Mouse (Mus musculus) forebrain, embryonic 12.5 days (tissue): ENCODE measurements around the gene Jund. TPM values are rescaled to one million over a fixed set of nuclear protein-coding genes. Genes with fewer than 3 reads are reported as not detected.
A peak's percentile ranks its signal among the peaks of the same experiment; 100 is the strongest.

Experiments
- ATAC-seq: fragments of 200-750 bp; cut with Nextera tagmentation; 2 replicates; pipeline ENCODE4 v1.8.0; 2017; ENCODE audit warnings: moderate TSS enrichment; ENCODE audit not compliant: low FRiP score
- H3K27ac ChIP-seq: fragments of 300-500 bp; sonication (generic); 2 replicates; pipeline ENCODE4 v1.5.1; 2016; ENCODE audit warnings: mild to moderate bottlenecking
- H3K27me3 ChIP-seq: fragments of 300-500 bp; sonication (generic); 2 replicates; pipeline ENCODE4 v1.6.1; 2016; ENCODE audit warnings: mild to moderate bottlenecking
- H3K36me3 ChIP-seq: fragments of 300-500 bp; sonication (generic); replicated peaks from 2 replicates; pipeline ENCODE4 v1.6.1; 2016; ENCODE audit warnings: mild to moderate bottlenecking
- H3K4me1 ChIP-seq: fragments of 300-500 bp; sonication (generic); 2 replicates; pipeline ENCODE4 v1.6.1; 2016
- H3K4me2 ChIP-seq: fragments of 300-500 bp; sonication (generic); 2 replicates; pipeline ENCODE4 v1.6.1; 2016; ENCODE audit warnings: mild to moderate bottlenecking, moderate library complexity
- H3K4me3 ChIP-seq: fragments of 300-500 bp; sonication (generic); replicated peaks from 2 replicates; pipeline ENCODE4 v1.5.1; 2016; ENCODE audit warnings: mild to moderate bottlenecking
- H3K9ac ChIP-seq: fragments of 300-500 bp; sonication (generic); 2 replicates; pipeline ENCODE4 v1.6.1; 2016; ENCODE audit warnings: mild to moderate bottlenecking
- H3K9me3 ChIP-seq: fragments of 300-500 bp; sonication (generic); 2 replicates; pipeline ENCODE4 v1.6.1; 2016
- WGBS: fragments of 180-500 bp; shearing (Covaris S2); methylation state at CpG from one replicate; pipeline ENCODE4 v1.1.7; 2016; 5-methylcytosine and 5-hydroxymethylcytosine counted together
- polyA plus RNA-seq: library from polyadenylated mRNA; unstranded; fragments of >200 nt; fragmentation: Nextera tagmentation; extraction: Ambion mirVana; gene quantifications from 2 replicates; pipeline ENCODE4 v1.2.1, GENCODE M21; 2016

Jund gene
- polyA plus RNA-seq, 1 experiment from 2014 or later = 165 TPM

- Histone ChIP-seq H3K9me3 (no peaks in the 10 kb centered on the region), H3K9ac (no peak overlapping the region), H3K4me3 (no peak overlapping the region), H3K27ac (no peak overlapping the region), H3K27me3 (no peaks in the 10 kb centered on the region), H3K4me2 (peak overlapping the region; percentile 73), H3K4me1 (peaks cover 34% of the 10 kb centered on the region), H3K36me3 (peaks cover 18% of the 10 kb centered on the region)
- 93% methylated on average over 2 of the region's 2 CpGs for WGBS
- no peak for ATAC-seq
These were observed 3.5 kb downstream of the Jund start for GRCm38 (mm10) chr8:70701982-70702841.

- H3K9me3 ChIP-seq = no peaks in the 10 kb centered on the region
- no peak overlapping the region for H3K9ac ChIP-seq
- H3K36me3 ChIP-seq = peaks cover 18% of the 10 kb centered on the region
- no peak overlapping the region for H3K27ac ChIP-seq
- no peaks in the 10 kb centered on the region for H3K27me3 ChIP-seq
- H3K4me3 ChIP-seq = no peak overlapping the region
- H3K4me2 ChIP-seq = no peak overlapping the region
- 92% methylated on average over 3 of the region's 3 CpGs for WGBS
- no peak for ATAC-seq
- peaks cover 28% of the 10 kb centered on the region for H3K4me1 ChIP-seq
These were observed 4.1 kb downstream of the Jund start for GRCm38 (mm10) chr8:70702842-70703182.

GRCm38 (mm10) chr8:70703287-70703686, 4.5 kb downstream of the Jund start, which contains the start of gene Iqcn:
Gene Iqcn (plus strand): TSS chr8:70703457.
- Histone ChIP-seq H3K27me3 (no peaks in the 10 kb centered on the region), H3K4me1 (peaks cover 23% of the 10 kb centered on the region), H3K9ac (no peak within 1 kb of the TSS), H3K9me3 (no peaks in the 10 kb centered on the region), H3K27ac (no peak within 1 kb of the TSS), H3K4me3 (no peak within 1 kb of the TSS), H3K4me2 (peak within 1 kb of the TSS; percentile 73; the same call in 1 of the 2 replicates), H3K36me3 (peaks cover 18% of the 10 kb centered on the region)
- ATAC-seq = no peak
- 97% methylated on average over 3 of the region's 3 CpGs for WGBS

- ATAC-seq = no peak
- H3K36me3 ChIP-seq = peaks cover 6% of the 10 kb centered on the region; the same call in 1 of the 2 replicates
- H3K9me3 ChIP-seq = no peaks in the 10 kb centered on the region
- H3K4me2 ChIP-seq = no peak overlapping the region
- H3K27me3 ChIP-seq = no peaks in the 10 kb centered on the region
- no peak overlapping the region for H3K27ac ChIP-seq
- no peak overlapping the region for H3K4me3 ChIP-seq
- WGBS = 88% methylated on average over 14 of the region's 14 CpGs
- no peaks in the 10 kb centered on the region for H3K4me1 ChIP-seq
- H3K9ac ChIP-seq = no peak overlapping the region
These were observed 9.5 kb downstream of the Jund start for GRCm38 (mm10) chr8:70708281-70708680.

- no peak overlapping the region for H3K4me3 ChIP-seq
- H3K4me2 ChIP-seq = no peak overlapping the region
- H3K36me3 ChIP-seq = no peaks in the 10 kb centered on the region
- no peaks in the 10 kb centered on the region for H3K9me3 ChIP-seq
- no peaks in the 10 kb centered on the region for H3K4me1 ChIP-seq
- H3K27me3 ChIP-seq = no peaks in the 10 kb centered on the region
- 89% methylated on average over 9 of the region's 9 CpGs for WGBS
- no peak for ATAC-seq
- H3K9ac ChIP-seq = no peak overlapping the region
- no peak overlapping the region for H3K27ac ChIP-seq
These were observed 11.0 kb downstream of the Jund start for GRCm38 (mm10) chr8:70709794-70710193.

GRCm38 (mm10) chr8:70710296-70710695, 11.5 kb downstream of the Jund start:
- H3K27ac ChIP-seq = no peak overlapping the region
- no peak overlapping the region for H3K9ac ChIP-seq
- no peaks in the 10 kb centered on the region for H3K36me3 ChIP-seq
- no peak for ATAC-seq
- no peaks in the 10 kb centered on the region for H3K4me1 ChIP-seq
- H3K4me2 ChIP-seq = no peak overlapping the region
- WGBS = 95% methylated on average over 1 of the region's 1 CpGs
- 0 out of 2 replicates have a peak, but pooled peaks cover 3% of the 10 kb centered on the region for H3K27me3 ChIP-seq
- H3K4me3 ChIP-seq = no peak overlapping the region
- no peaks in the 10 kb centered on the region for H3K9me3 ChIP-seq

- no peak overlapping the region for H3K27ac ChIP-seq
- H3K9me3 ChIP-seq = no peaks in the 10 kb centered on the region
These were observed 12.3 kb downstream of the Jund start for GRCm38 (mm10) chr8:70711041-70711440.

GRCm38 (mm10) chr8:70713991-70714390, 15.2 kb downstream of the Jund start:
- ATAC-seq = no peak
- no peak overlapping the region for H3K9ac ChIP-seq
- H3K36me3 ChIP-seq = no peaks in the 10 kb centered on the region
- H3K27ac ChIP-seq = no peak overlapping the region
- H3K4me1 ChIP-seq = no peaks in the 10 kb centered on the region
- H3K4me3 ChIP-seq = no peak overlapping the region
- WGBS = 80% methylated on average over 7 of the region's 7 CpGs
- peaks cover 12% of the 10 kb centered on the region for H3K27me3 ChIP-seq
- H3K9me3 ChIP-seq = no peaks in the 10 kb centered on the region
- H3K4me2 ChIP-seq = no peak overlapping the region

More at GRCm38 (mm10) chr8:70711041-70711440, 12.3 kb downstream of the Jund start:
- H3K36me3 ChIP-seq = no peaks in the 10 kb centered on the region
- 84% methylated on average over 11 of the region's 11 CpGs for WGBS
- no peak for ATAC-seq
- no peak overlapping the region for H3K9ac ChIP-seq
- 0 out of 2 replicates have a peak, but pooled peaks cover 8% of the 10 kb centered on the region for H3K27me3 ChIP-seq
- H3K4me3 ChIP-seq = no peak overlapping the region
- H3K4me1 ChIP-seq = no peaks in the 10 kb centered on the region
- no peak overlapping the region for H3K4me2 ChIP-seq

GRCm38 (mm10) chr8:70715086-70715485, 16.3 kb downstream of the Jund start:
- Histone ChIP-seq H3K9me3 (no peaks in the 10 kb centered on the region), H3K9ac (no peak overlapping the region), H3K36me3 (no peaks in the 10 kb centered on the region), H3K27me3 (peaks cover 20% of the 10 kb centered on the region), H3K4me1 (no peaks in the 10 kb centered on the region), H3K4me3 (no peak overlapping the region), H3K4me2 (no peak overlapping the region), H3K27ac (no peak overlapping the region)
- ATAC-seq = no peak
- WGBS = 76% methylated on average over 2 of the region's 2 CpGs

GRCm38 (mm10) chr8:70716521-70717400, 18.0 kb downstream of the Jund start:
- H3K9ac ChIP-seq = no peak overlapping the region
- H3K36me3 ChIP-seq = no peaks in the 10 kb centered on the region
- no peak overlapping the region for H3K4me3 ChIP-seq
- no peak overlapping the region for H3K4me2 ChIP-seq
- no peak for ATAC-seq
- H3K9me3 ChIP-seq = no peaks in the 10 kb centered on the region
- H3K4me1 ChIP-seq = no peaks in the 10 kb centered on the region
- peaks cover 24% of the 10 kb centered on the region for H3K27me3 ChIP-seq
- 85% methylated on average over 40 of the region's 40 CpGs for WGBS
- H3K27ac ChIP-seq = no peak overlapping the region

GRCm38 (mm10) chr8:70718297-70718696, 19.5 kb downstream of the Jund start, which contains the start of gene Gm3336:
Gene Gm3336 (plus strand): TSS chr8:70718543.
- ATAC-seq = 0 out of 2 replicates have a peak, but pooled peaks have one; percentile 25
- no peaks in the 10 kb centered on the region for H3K4me1 ChIP-seq
- under 1% methylated on average over 18 of the region's 19 CpGs for WGBS
- H3K9me3 ChIP-seq = no peaks in the 10 kb centered on the region
- H3K9ac ChIP-seq = no peak within 1 kb of the TSS
- H3K4me3 ChIP-seq = no peak within 1 kb of the TSS
- H3K27ac ChIP-seq = no peak within 1 kb of the TSS
- H3K36me3 ChIP-seq = no peaks in the 10 kb centered on the region
- H3K27me3 ChIP-seq = peaks cover 24% of the 10 kb centered on the region
- H3K4me2 ChIP-seq = no peak within 1 kb of the TSS

GRCm38 (mm10) chr8:70719796-70720270, 21.1 kb downstream of the Jund start:
- no peak overlapping the region for H3K4me2 ChIP-seq
- peaks cover 29% of the 10 kb centered on the region for H3K27me3 ChIP-seq
- H3K9ac ChIP-seq = no peak overlapping the region
- no peak overlapping the region for H3K4me3 ChIP-seq
- no peak for ATAC-seq
- no peaks in the 10 kb centered on the region for H3K4me1 ChIP-seq
- no peaks in the 10 kb centered on the region for H3K36me3 ChIP-seq
- H3K27ac ChIP-seq = no peak overlapping the region
- WGBS = 73% methylated on average over 9 of the region's 9 CpGs
- H3K9me3 ChIP-seq = no peaks in the 10 kb centered on the region
